Comparison of ENCODE assay signal across 24 mouse cellular contexts in genomic region chr11:61655649-61656048, GRCm38 (mm10). TPM values are rescaled to one million over a fixed set of nuclear protein-coding genes. Genes with fewer than 3 reads are reported as not detected.
DNase-seq lines count a peak whose midpoint lies in the region; ATAC-seq and TF ChIP-seq lines count a peak whose summit lies in the region.
"Had no signal": no experiment of that assay in that cellular context is flagged by ENCODE, and none has a peak within 500 bp of the region (broad histone marks: within the 10 kb centered on the region; RNA-seq: fewer than 3 reads in every experiment).

No protein-coding gene starts in this region.

- no peak overlapping the region for H3K9ac ChIP-seq in lung, embryonic 14.5 days
- no peak overlapping the region for H3K9ac ChIP-seq in lung, postnatal 0 days (replicated peaks; ENCODE audit: low read depth)
- H3K9ac ChIP-seq in CH12.LX (ENCODE audit: insufficient read depth, low read depth): peak overlapping the region; percentile 100
- H3K9ac ChIP-seq: forebrain, embryonic 13.5 days; heart, embryonic 12.5 days; heart, embryonic 15.5 days; hindbrain, embryonic 13.5 days had no signal

- H3K27me3 ChIP-seq in lung, embryonic 14.5 days (ENCODE audit: insufficient read depth, low read length): no peaks in the 10 kb centered on the region
- no peaks in the 10 kb centered on the region for H3K27me3 ChIP-seq in lung, postnatal 0 days (replicated peaks; ENCODE audit: insufficient read depth, low read length)
- H3K27me3 ChIP-seq in CH12.LX (replicated peaks): no peaks in the 10 kb centered on the region
- H3K27me3 ChIP-seq: forebrain, embryonic 13.5 days; heart, embryonic 12.5 days; heart, embryonic 15.5 days; hindbrain, embryonic 13.5 days; Patski had no signal

- no peak for ATAC-seq in lung, embryonic 14.5 days (ENCODE audit: insufficient read depth)
- ATAC-seq in lung, postnatal 0 days: no peak
- ATAC-seq: forebrain, embryonic 13.5 days; forebrain, embryonic 16.5 days; hindbrain, embryonic 16.5 days; Patski had no signal

- DNase-seq in lung, embryonic 14.5 days: no peak
- DNase-seq in lung, postnatal 10 days: no peak
- DNase-seq in lung, postnatal 0 days (ENCODE audit: low spot score): no peak
- no peak for DNase-seq in lung, postnatal 4 days
- DNase-seq in CH12.LX (ENCODE audit: extremely low read depth): no peak
- DNase-seq in thymus, postnatal 0 days (ENCODE audit: low spot score): no peak
- DNase-seq: adrenal gland, postnatal 14 days; cerebellum, adult 11-12 months; cerebellum, adult 9-10 months; cerebellum, postnatal 14 days; gastrocnemius, postnatal 14 days; heart, adult 18-20 months; heart, postnatal 10 days; heart, postnatal 36 days had no signal

- no peak for TF ChIP-seq RAD21 in CH12.LX (IDR thresholded peaks at IDR 0.05; ENCODE audit: low read depth, low read length)

- H3K4me3 ChIP-seq in lung, embryonic 14.5 days (ENCODE audit: low read depth, low read length): no peak overlapping the region
- H3K4me3 ChIP-seq in lung, postnatal 0 days (ENCODE audit: low read depth, low read length): no peak overlapping the region
- peak overlapping the region; percentile 65 to 99 (median 81) for H3K4me3 ChIP-seq in CH12.LX (replicated peaks in 1 of 3; ENCODE audit: low read depth in 2 of 3, low read length in 2 of 3, poor library complexity in 1 of 3)
- H3K4me3 ChIP-seq: forebrain, embryonic 10.5 days; forebrain, embryonic 13.5 days; heart, embryonic 12.5 days; heart, embryonic 15.5 days; hindbrain, embryonic 10.5 days; hindbrain, embryonic 13.5 days had no signal

- WGBS in lung, embryonic 14.5 days: 52% methylated on average over 4 of the region's 4 CpGs
- WGBS in lung, postnatal 0 days: 53% methylated on average over 4 of the region's 4 CpGs

- peak overlapping the region; percentile 39; the same call in 1 of the 2 replicates for H3K4me2 ChIP-seq in lung, embryonic 14.5 days
- peak overlapping the region; percentile 46; the same call in 1 of the 2 replicates for H3K4me2 ChIP-seq in lung, postnatal 0 days (replicated peaks; ENCODE audit: low read depth, low read length)
- peak overlapping the region; percentile 85 for H3K4me2 ChIP-seq in CH12.LX (ENCODE audit: insufficient read depth, low read depth, poor library complexity, severe bottlenecking)
- H3K4me2 ChIP-seq: forebrain, embryonic 13.5 days; heart, embryonic 12.5 days; heart, embryonic 15.5 days; hindbrain, embryonic 13.5 days had no signal

- no peak overlapping the region for H3K27ac ChIP-seq in lung, embryonic 14.5 days (ENCODE audit: low read depth)
- no peak overlapping the region for H3K27ac ChIP-seq in lung, postnatal 0 days (ENCODE audit: low read length)
- peak overlapping the region; percentile 93 for H3K27ac ChIP-seq in CH12.LX (ENCODE audit: insufficient read depth, low read depth)
- H3K27ac ChIP-seq: forebrain, embryonic 10.5 days; forebrain, embryonic 13.5 days; heart, embryonic 15.5 days; hindbrain, embryonic 13.5 days had no signal

- no peaks in the 10 kb centered on the region for H3K36me3 ChIP-seq in lung, embryonic 14.5 days (ENCODE audit: insufficient read depth)
- H3K36me3 ChIP-seq in lung, postnatal 0 days (ENCODE audit: insufficient read depth, low read length): no peaks in the 10 kb centered on the region
- peaks cover 54 to 67% of the 10 kb centered on the region in 2 experiments for H3K36me3 ChIP-seq in CH12.LX (replicated peaks in 1 of 2; ENCODE audit: control insufficient read depth in 1 of 2, insufficient read depth in 1 of 2, low read length in 1 of 2)
- H3K36me3 ChIP-seq: forebrain, embryonic 10.5 days; heart, embryonic 12.5 days; heart, embryonic 15.5 days; hindbrain, embryonic 10.5 days; hindbrain, embryonic 13.5 days had no signal

- no peaks in the 10 kb centered on the region for H3K9me3 ChIP-seq in lung, embryonic 14.5 days (ENCODE audit: low read depth, low read length)
- no peaks in the 10 kb centered on the region for H3K9me3 ChIP-seq in lung, postnatal 0 days (ENCODE audit: low read length)
- no peaks in the 10 kb centered on the region for H3K9me3 ChIP-seq in CH12.LX (replicated peaks; ENCODE audit: low read length)
- H3K9me3 ChIP-seq: forebrain, embryonic 10.5 days; forebrain, embryonic 13.5 days; G1E; heart, embryonic 12.5 days; heart, embryonic 15.5 days; hindbrain, embryonic 10.5 days; hindbrain, embryonic 13.5 days had no signal

- dilution Hi-C loops in CH12.LX (cut with MboI; ENCODE audit: extremely low pct_ligation_motif_present, extremely low pct_unique_long_range_greater_than_20kb, low sequenced_read_pairs): no loop called here

- peaks cover 86% of the 10 kb centered on the region for H3K79me2 ChIP-seq in CH12.LX (replicated peaks; ENCODE audit: control insufficient read depth, extremely low read depth, insufficient read depth, poor library complexity, severe bottlenecking)

- TF ChIP-seq CTCF in lung, embryonic 14.5 days (IDR thresholded peaks at IDR 0.05; ENCODE audit: low read depth): no peak
- no peak for TF ChIP-seq CTCF in lung, postnatal 0 days (IDR thresholded peaks at IDR 0.05)
- TF ChIP-seq CTCF in CH12.LX (conservative IDR thresholded peaks at IDR 0.05 in 1 of 2, IDR thresholded peaks at IDR 0.05 in 1 of 2; ENCODE audit: low read depth in 2 of 2, low read length in 2 of 2): no peak

- no peak for TF ChIP-seq EP300 in lung, postnatal 0 days (IDR thresholded peaks at IDR 0.05)
- no peak for TF ChIP-seq EP300 in CH12.LX (IDR thresholded peaks at IDR 0.05; ENCODE audit: low read length)

- peak; percentile 24; the same call in 1 of the 2 replicates for TF ChIP-seq POLR2A in CH12.LX (IDR thresholded peaks at IDR 0.05; ENCODE audit: low read depth, low read length)

- in situ Hi-C loops in CH12.LX (cut with MboI; ENCODE audit: low pct_ligation_motif_present, low pct_unique_long_range_greater_than_20kb, low sequenced_read_pairs): no loop called here

- H3K4me1 ChIP-seq in lung, embryonic 14.5 days (ENCODE audit: insufficient read depth): no peaks in the 10 kb centered on the region
- no peaks in the 10 kb centered on the region for H3K4me1 ChIP-seq in lung, postnatal 0 days (ENCODE audit: insufficient read depth, low read depth, low read length)
- H3K4me1 ChIP-seq in CH12.LX (ENCODE audit: control insufficient read depth in 1 of 2, insufficient read depth in 2 of 2): peaks cover 20 to 46% of the 10 kb centered on the region in 2 experiments
- H3K4me1 ChIP-seq: forebrain, embryonic 10.5 days; forebrain, embryonic 13.5 days had no signal

TF ChIP-seq in CH12.LX, 34 proteins besides CTCF, POLR2A, EP300 and RAD21 (continues in another document):
- TF ChIP-seq ZMIZ1 (IDR thresholded peaks at IDR 0.05; ENCODE audit: low read depth, low read length): peak; percentile 77; the same call in 1 of the 2 replicates
- no peak; the same call in 1 of the 2 replicates for TF ChIP-seq MXI1 (IDR thresholded peaks at IDR 0.05; ENCODE audit: low read depth, low read length)
- no peak for TF ChIP-seq E2F4 (IDR thresholded peaks at IDR 0.05; ENCODE audit: insufficient replicate concordance, low read depth, low read length)
- TF ChIP-seq ZKSCAN1 (IDR thresholded peaks at IDR 0.05; ENCODE audit: borderline replicate concordance, low read depth, low read length): no peak
- TF ChIP-seq MAFK (IDR thresholded peaks at IDR 0.05; ENCODE audit: insufficient replicate concordance, low read length): no peak
- TF ChIP-seq MYC (IDR thresholded peaks at IDR 0.05; ENCODE audit: low read depth, low read length): 0 out of 2 replicates have a peak, but pooled peaks have one; percentile 26
- no peak; the same call in 1 of the 2 replicates for TF ChIP-seq CHD1 (IDR thresholded peaks at IDR 0.05; ENCODE audit: low read depth, low read length)
- no peak for TF ChIP-seq NELFE (IDR thresholded peaks at IDR 0.05; ENCODE audit: low read depth, low read length)
- TF ChIP-seq ETS1 (conservative IDR thresholded peaks at IDR 0.05; ENCODE audit: low read depth, low read length): 0 out of 2 replicates have a peak, but pooled peaks have one; percentile 10
- TF ChIP-seq MAZ (IDR thresholded peaks at IDR 0.05; ENCODE audit: low read depth, low read length): 0 out of 2 replicates have a peak, but pooled peaks have one; percentile 42
- TF ChIP-seq TBP (conservative IDR thresholded peaks at IDR 0.05; ENCODE audit: low read depth, low read length): 0 out of 2 replicates have a peak, but pooled peaks have one; percentile 49
- no peak for TF ChIP-seq CHD2 (IDR thresholded peaks at IDR 0.05; ENCODE audit: low read length)
- no peak for TF ChIP-seq MEF2A (IDR thresholded peaks at IDR 0.05; ENCODE audit: borderline replicate concordance, low read depth, low read length)
- TF ChIP-seq USF2 (conservative IDR thresholded peaks at IDR 0.05; ENCODE audit: low read depth, low read length): no peak
- TF ChIP-seq USF1 (IDR thresholded peaks at IDR 0.05; ENCODE audit: low read depth, low read length): no peak
- TF ChIP-seq TCF12 (IDR thresholded peaks at IDR 0.05; ENCODE audit: low read depth, low read length): no peak
- TF ChIP-seq RCOR1 (conservative IDR thresholded peaks at IDR 0.05; ENCODE audit: low read depth, low read length): no peak
- no peak for TF ChIP-seq HCFC1 (IDR thresholded peaks at IDR 0.05; ENCODE audit: low read depth, low read length)
- TF ChIP-seq UBTF (IDR thresholded peaks at IDR 0.05; ENCODE audit: low read depth, low read length): no peak; the same call in 1 of the 2 replicates
- TF ChIP-seq SMC3 (IDR thresholded peaks at IDR 0.05; ENCODE audit: low read depth, low read length): no peak
- TF ChIP-seq ZNF384 (IDR thresholded peaks at IDR 0.05; ENCODE audit: low read depth, low read length): no peak
- no peak for TF ChIP-seq NRF1 (IDR thresholded peaks at IDR 0.05; ENCODE audit: low read depth, low read length)
- TF ChIP-seq ELF1 (IDR thresholded peaks at IDR 0.05; ENCODE audit: low read depth, low read length): no peak

RNA-seq across cellular contexts. Expression of gene Grap, which starts 2.6 kb away (rescaled TPM):
- 27.8 and 29.5 TPM in 2 replicates for polyA plus RNA-seq in lung, embryonic 14.5 days (2014; fragmentation: Nextera tagmentation; extraction: Ambion mirVana)
- polyA plus RNA-seq in lung, postnatal 0 days (2015; fragmentation: Nextera tagmentation; extraction: Ambion mirVana): 71.8 and 72.1 TPM in 2 replicates
- total RNA-seq in CH12.LX (2012; rRNA removed) (379 and 412 TPM in 2 replicates), CH12.LX (2014; rRNA removed) (264 and 274 TPM in 2 replicates)
- polyA plus RNA-seq in CH12.LX (2012; ENCODE audit: insufficient read length, low read depth): 280 and 294 TPM in 2 replicates
- 59.0 and 88.7 TPM in 2 replicates for polyA plus RNA-seq in thymus, postnatal 0 days (2015; fragmentation: Nextera tagmentation; extraction: Ambion mirVana)

RNA-seq across cellular contexts. Expression of gene Fam83g, which starts 28.2 kb away (rescaled TPM):
- 2.1 and 2.2 TPM in 2 replicates for polyA plus RNA-seq in lung, embryonic 14.5 days (2014; fragmentation: Nextera tagmentation; extraction: Ambion mirVana)
- polyA plus RNA-seq in lung, postnatal 0 days (2015; fragmentation: Nextera tagmentation; extraction: Ambion mirVana): 1.7 and 1.9 TPM in 2 replicates
- total RNA-seq in CH12.LX (2012; rRNA removed) (50.4 and 63.7 TPM in 2 replicates), CH12.LX (2014; rRNA removed) (17.2 and 19.2 TPM in 2 replicates)
- 17.8 and 19.1 TPM in 2 replicates for polyA plus RNA-seq in CH12.LX (2012; ENCODE audit: insufficient read length, low read depth)
- polyA plus RNA-seq in thymus, postnatal 0 days (2015; fragmentation: Nextera tagmentation; extraction: Ambion mirVana): 5.5 and 5.6 TPM in 2 replicates
- polyA plus RNA-seq: G1E, Patski had no signal

Comparison
In these comparisons a context has a peak if more than half of its experiments do, and no peak if none do; other contexts are left out.
1. H3K4me3 ChIP-seq: peak in CH12.LX (3 of 3); none in lung, embryonic 14.5 days (single experiment) and lung, postnatal 0 days (single experiment).
2. Peak in every context shown above with its lines, with median percentiles within 50 percentile points of each other: H3K4me2 ChIP-seq.